Mouse (Mus musculus): Measurements from ENCODE around the gene Gm9736.
"Not testable (repeated sequence)": the region's sequence is repeated elsewhere in the genome, so short reads cannot be mapped to it uniquely, and the experiment has no call there.

Gene Gm9736

GRCm38 (mm10) chr10:77751254-77751653 is at the start of gene Gm9736:
Gm9736 (minus strand) TSS chr10:77751354.
- not testable (repeated sequence) for DNase-seq

GRCm38 (mm10) chr10:77798921-77799508 is 47.9 kb upstream of the Gm9736 start, which contains the start of gene Gm19668:
Gm19668 (minus strand) TSS chr10:77799133.
- no peak for DNase-seq

GRCm38 (mm10) chr10:77798164-77798920 is 47.2 kb upstream of the Gm9736 start:
- not testable (repeated sequence) for DNase-seq

GRCm38 (mm10) chr10:77797677-77798076 is 46.5 kb upstream of the Gm9736 start:
- DNase-seq: no peak

- no peak for DNase-seq
Measured at GRCm38 (mm10) chr10:77794976-77795375, 43.8 kb upstream of the Gm9736 start, which contains the start of gene Gm9639. Gm9639 (minus strand) TSS chr10:77795076.

- no peak for DNase-seq
Measured at GRCm38 (mm10) chr10:77788621-77789020, 37.5 kb upstream of the Gm9736 start.

GRCm38 (mm10) chr10:77787876-77788275 is 36.7 kb upstream of the Gm9736 start, which contains the start of gene Gm7137:
Gm7137 (minus strand) TSS chr10:77788200.
- not testable (repeated sequence) for DNase-seq

- DNase-seq: not testable (repeated sequence)
Measured at GRCm38 (mm10) chr10:77783396-77783795, 32.2 kb upstream of the Gm9736 start.

- not testable (repeated sequence) for DNase-seq
Measured at GRCm38 (mm10) chr10:77782442-77782841, 31.3 kb upstream of the Gm9736 start, which contains the start of gene Gm3250. Gm3250 (minus strand) TSS chr10:77782542.

- not testable (repeated sequence) for DNase-seq
Measured at GRCm38 (mm10) chr10:77776844-77777243, 25.7 kb upstream of the Gm9736 start, which contains the start of gene Gm7138. Gm7138 (minus strand) TSS chr10:77776944.

- DNase-seq: not testable (repeated sequence)
Measured at GRCm38 (mm10) chr10:77772142-77772541, 21.0 kb upstream of the Gm9736 start.

GRCm38 (mm10) chr10:77771225-77771624 is 20.1 kb upstream of the Gm9736 start, which contains the start of gene Gm3238:
Gm3238 (minus strand) TSS chr10:77771325.
- DNase-seq: not testable (repeated sequence)

- no peak for DNase-seq
Measured at GRCm38 (mm10) chr10:77769727-77770126, 18.6 kb upstream of the Gm9736 start.

GRCm38 (mm10) chr10:77759582-77759981 is 8.4 kb upstream of the Gm9736 start, which contains the start of gene Gm3233:
Gm3233 (minus strand) TSS chr10:77759682.
- not testable (repeated sequence) for DNase-seq

GRCm38 (mm10) chr10:77753448-77753847 is 2.3 kb upstream of the Gm9736 start:
- no peak for DNase-seq

- not testable (repeated sequence) for DNase-seq
Measured at GRCm38 (mm10) chr10:77752312-77752711, 1.2 kb upstream of the Gm9736 start.

GRCm38 (mm10) chr10:77750686-77751085 is 468 bp downstream of the Gm9736 start:
- DNase-seq: not testable (repeated sequence)

GRCm38 (mm10) chr10:77741924-77742688 is 9.0 kb downstream of the Gm9736 start, which contains the start of gene Gm18596:
Gm18596 (minus strand) TSS chr10:77742638.
- DNase-seq: not testable (repeated sequence)

GRCm38 (mm10) chr10:77738929-77739328 is 12.2 kb downstream of the Gm9736 start:
- no peak for DNase-seq

- DNase-seq: no peak
Measured at GRCm38 (mm10) chr10:77735928-77736327, 15.2 kb downstream of the Gm9736 start.

GRCm38 (mm10) chr10:77729241-77729640 is 21.9 kb downstream of the Gm9736 start:
- peak; percentile 35 to 40 for DNase-seq

GRCm38 (mm10) chr10:77728280-77728679 is 22.9 kb downstream of the Gm9736 start:
- DNase-seq: no peak

GRCm38 (mm10) chr10:77726186-77726585 is 25.0 kb downstream of the Gm9736 start, which contains the start of gene Gm10100:
Gm10100 (plus strand) TSS chr10:77726486.
- DNase-seq: no peak
